Mouse (Mus musculus): Measurements from ENCODE around the gene Eif1ad. TPM values are rescaled to one million over a fixed set of nuclear protein-coding genes. Genes with fewer than 3 reads are reported as not detected.
A peak's percentile ranks its signal among the peaks of the same experiment; 100 is the strongest.
"Not testable (repeated sequence)": the region's sequence is repeated elsewhere in the genome, so short reads cannot be mapped to it uniquely, and the experiment has no call there.

The Eif1ad gene
- polyA plus RNA-seq, 1 experiment from 2014 or later = 61.7 TPM

- H3K27me3 ChIP-seq (ENCODE audit: insufficient read depth, low read length) = no peaks in the 10 kb centered on the region
- peak overlapping the region; percentile 75 for H3K4me2 ChIP-seq (replicated peaks; ENCODE audit: low read depth, low read length)
- peak overlapping the region; percentile 65 for H3K9ac ChIP-seq (replicated peaks; ENCODE audit: low read length)
- H3K36me3 ChIP-seq (ENCODE audit: insufficient read depth, low read length) = no peaks in the 10 kb centered on the region
- 0 out of 2 replicates have a peak, but pooled peaks have one; percentile 27 for ATAC-seq (ENCODE audit: low FRiP score, low TSS enrichment)
- H3K4me3 ChIP-seq (ENCODE audit: low read length) = peak overlapping the region; percentile 41
- H3K9me3 ChIP-seq (ENCODE audit: low read length) = no peaks in the 10 kb centered on the region
- WGBS = 4% methylated on average over 34 of the region's 34 CpGs
- peaks cover 5% of the 10 kb centered on the region; the same call in 1 of the 2 replicates for H3K4me1 ChIP-seq (ENCODE audit: insufficient read depth, low read length)
- H3K27ac ChIP-seq (ENCODE audit: low read length) = no peak overlapping the region
Observed at GRCm38 (mm10) chr19:5348526-5349501, 17.7 kb upstream of the Eif1ad start.

- Histone ChIP-seq H3K4me2 (replicated peaks; ENCODE audit: low read depth, low read length) (peak within 1 kb of the TSS; percentile 75), H3K9ac (replicated peaks; ENCODE audit: low read length) (peak within 1 kb of the TSS; percentile 65), H3K4me3 (ENCODE audit: low read length) (peak within 1 kb of the TSS; percentile 41)
- not testable (repeated sequence) for H3K27me3 ChIP-seq (ENCODE audit: insufficient read depth, low read length); H3K27ac ChIP-seq (ENCODE audit: low read length); ATAC-seq (ENCODE audit: low FRiP score, low TSS enrichment); H3K4me1 ChIP-seq (ENCODE audit: insufficient read depth, low read length); H3K36me3 ChIP-seq (ENCODE audit: insufficient read depth, low read length); H3K9me3 ChIP-seq (ENCODE audit: low read length)
- 59% methylated on average over 6 of the region's 6 CpGs for WGBS
Observed at GRCm38 (mm10) chr19:5349502-5349873, 17.1 kb upstream of the Eif1ad start, which contains the start of gene Cst6. Cst6 (minus strand) TSS chr19:5349574.

GRCm38 (mm10) chr19:5353609-5354008, 12.9 kb upstream of the Eif1ad start:
- Histone ChIP-seq H3K27ac (ENCODE audit: low read length) (no peak overlapping the region), H3K4me2 (replicated peaks; ENCODE audit: low read depth, low read length) (no peak overlapping the region), H3K27me3 (ENCODE audit: insufficient read depth, low read length) (no peaks in the 10 kb centered on the region), H3K4me1 (ENCODE audit: insufficient read depth, low read length) (peaks cover 5% of the 10 kb centered on the region; the same call in 1 of the 2 replicates), H3K9ac (replicated peaks; ENCODE audit: low read length) (no peak overlapping the region), H3K36me3 (ENCODE audit: insufficient read depth, low read length) (no peaks in the 10 kb centered on the region), H3K4me3 (ENCODE audit: low read length) (no peak overlapping the region), H3K9me3 (ENCODE audit: low read length) (no peaks in the 10 kb centered on the region)
- WGBS = 76% methylated on average over 2 of the region's 2 CpGs
- ATAC-seq (ENCODE audit: low FRiP score, low TSS enrichment) = no peak

GRCm38 (mm10) chr19:5356080-5356479, 10.5 kb upstream of the Eif1ad start:
- Histone ChIP-seq H3K9me3 (ENCODE audit: low read length) (no peaks in the 10 kb centered on the region), H3K9ac (replicated peaks; ENCODE audit: low read length) (no peak overlapping the region), H3K4me1 (ENCODE audit: insufficient read depth, low read length) (no peaks in the 10 kb centered on the region), H3K36me3 (ENCODE audit: insufficient read depth, low read length) (no peaks in the 10 kb centered on the region), H3K4me3 (ENCODE audit: low read length) (no peak overlapping the region), H3K27ac (ENCODE audit: low read length) (no peak overlapping the region), H3K27me3 (ENCODE audit: insufficient read depth, low read length) (no peaks in the 10 kb centered on the region), H3K4me2 (replicated peaks; ENCODE audit: low read depth, low read length) (no peak overlapping the region)
- no CpG with 5 or more reads among the region's 1 CpGs for WGBS
- ATAC-seq (ENCODE audit: low FRiP score, low TSS enrichment) = no peak

GRCm38 (mm10) chr19:5362186-5362585, 4.4 kb upstream of the Eif1ad start:
- H3K36me3 ChIP-seq (ENCODE audit: insufficient read depth, low read length) = peaks cover 21% of the 10 kb centered on the region
- no peak overlapping the region for H3K4me2 ChIP-seq (replicated peaks; ENCODE audit: low read depth, low read length)
- no peak overlapping the region for H3K27ac ChIP-seq (ENCODE audit: low read length)
- H3K4me3 ChIP-seq (ENCODE audit: low read length) = no peak overlapping the region
- H3K9ac ChIP-seq (replicated peaks; ENCODE audit: low read length) = no peak overlapping the region
- 84% methylated on average over 2 of the region's 2 CpGs for WGBS
- ATAC-seq (ENCODE audit: low FRiP score, low TSS enrichment) = no peak
- no peaks in the 10 kb centered on the region for H3K9me3 ChIP-seq (ENCODE audit: low read length)
- H3K27me3 ChIP-seq (ENCODE audit: insufficient read depth, low read length) = no peaks in the 10 kb centered on the region
- H3K4me1 ChIP-seq (ENCODE audit: insufficient read depth, low read length) = peaks cover 6% of the 10 kb centered on the region

- Histone ChIP-seq H3K4me2 (replicated peaks; ENCODE audit: low read depth, low read length) (no peak overlapping the region), H3K9me3 (ENCODE audit: low read length) (no peaks in the 10 kb centered on the region), H3K4me1 (ENCODE audit: insufficient read depth, low read length) (peaks cover 19% of the 10 kb centered on the region), H3K9ac (replicated peaks; ENCODE audit: low read length) (no peak overlapping the region), H3K27ac (ENCODE audit: low read length) (no peak overlapping the region), H3K36me3 (ENCODE audit: insufficient read depth, low read length) (peaks cover 29% of the 10 kb centered on the region), H3K4me3 (ENCODE audit: low read length) (no peak overlapping the region), H3K27me3 (ENCODE audit: insufficient read depth, low read length) (no peaks in the 10 kb centered on the region)
- 96% methylated on average over 2 of the region's 2 CpGs for WGBS
- no peak for ATAC-seq (ENCODE audit: low FRiP score, low TSS enrichment)
Observed at GRCm38 (mm10) chr19:5364124-5364523, 2.4 kb upstream of the Eif1ad start.

- Histone ChIP-seq H3K4me2 (replicated peaks; ENCODE audit: low read depth, low read length) (peak overlapping the region; percentile 98), H3K4me1 (ENCODE audit: insufficient read depth, low read length) (peaks cover 19% of the 10 kb centered on the region), H3K27me3 (ENCODE audit: insufficient read depth, low read length) (no peaks in the 10 kb centered on the region), H3K27ac (ENCODE audit: low read length) (peak overlapping the region; percentile 98), H3K4me3 (ENCODE audit: low read length) (peak overlapping the region; percentile 99), H3K9me3 (ENCODE audit: low read length) (no peaks in the 10 kb centered on the region), H3K9ac (replicated peaks; ENCODE audit: low read length) (peak overlapping the region; percentile 93), H3K36me3 (ENCODE audit: insufficient read depth, low read length) (peaks cover 45% of the 10 kb centered on the region)
- 16% methylated on average over 11 of the region's 11 CpGs for WGBS
- ATAC-seq (ENCODE audit: low FRiP score, low TSS enrichment) = no peak
Observed at GRCm38 (mm10) chr19:5365751-5366150, 790 bp upstream of the Eif1ad start.

GRCm38 (mm10) chr19:5367053-5367359, 465 bp downstream of the Eif1ad start, which contains the start of gene Banf1:
Banf1 (minus strand) TSS chr19:5367168.
- Histone ChIP-seq H3K36me3 (ENCODE audit: insufficient read depth, low read length) (peaks cover 54% of the 10 kb centered on the region), H3K27me3 (ENCODE audit: insufficient read depth, low read length) (no peaks in the 10 kb centered on the region), H3K4me2 (replicated peaks; ENCODE audit: low read depth, low read length) (peak within 1 kb of the TSS; percentile 98), H3K4me3 (ENCODE audit: low read length) (peak within 1 kb of the TSS; percentile 99), H3K4me1 (ENCODE audit: insufficient read depth, low read length) (peaks cover 19% of the 10 kb centered on the region), H3K9me3 (ENCODE audit: low read length) (no peaks in the 10 kb centered on the region), H3K27ac (ENCODE audit: low read length) (peak within 1 kb of the TSS; percentile 98), H3K9ac (replicated peaks; ENCODE audit: low read length) (peak within 1 kb of the TSS; percentile 93)
- WGBS = 0% methylated on average over 33 of the region's 33 CpGs
- ATAC-seq (ENCODE audit: low FRiP score, low TSS enrichment) = peak; percentile 8; the same call in 1 of the 2 replicates

GRCm38 (mm10) chr19:5367455-5367854, 914 bp downstream of the Eif1ad start:
- Histone ChIP-seq H3K4me1 (ENCODE audit: insufficient read depth, low read length) (peaks cover 19% of the 10 kb centered on the region), H3K9ac (replicated peaks; ENCODE audit: low read length) (peak overlapping the region; percentile 93), H3K9me3 (ENCODE audit: low read length) (no peaks in the 10 kb centered on the region), H3K27ac (ENCODE audit: low read length) (no peak overlapping the region), H3K27me3 (ENCODE audit: insufficient read depth, low read length) (no peaks in the 10 kb centered on the region), H3K4me2 (replicated peaks; ENCODE audit: low read depth, low read length) (peak overlapping the region; percentile 98), H3K36me3 (ENCODE audit: insufficient read depth, low read length) (peaks cover 58% of the 10 kb centered on the region), H3K4me3 (ENCODE audit: low read length) (peak overlapping the region; percentile 99)
- ATAC-seq (ENCODE audit: low FRiP score, low TSS enrichment) = no peak
- WGBS = 10% methylated on average over 11 of the region's 11 CpGs

GRCm38 (mm10) chr19:5370932-5371331, 4.4 kb downstream of the Eif1ad start:
- H3K4me1 ChIP-seq (ENCODE audit: insufficient read depth, low read length) = peaks cover 13% of the 10 kb centered on the region
- H3K27ac ChIP-seq (ENCODE audit: low read length) = no peak overlapping the region
- no peak for ATAC-seq (ENCODE audit: low FRiP score, low TSS enrichment)
- no peak overlapping the region for H3K4me2 ChIP-seq (replicated peaks; ENCODE audit: low read depth, low read length)
- peaks cover 45% of the 10 kb centered on the region for H3K36me3 ChIP-seq (ENCODE audit: insufficient read depth, low read length)
- WGBS = 78% methylated on average over 3 of the region's 3 CpGs
- H3K9me3 ChIP-seq (ENCODE audit: low read length) = no peaks in the 10 kb centered on the region
- H3K4me3 ChIP-seq (ENCODE audit: low read length) = no peak overlapping the region
- H3K27me3 ChIP-seq (ENCODE audit: insufficient read depth, low read length) = no peaks in the 10 kb centered on the region
- no peak overlapping the region for H3K9ac ChIP-seq (replicated peaks; ENCODE audit: low read length)

All from kidney, embryonic 16.5 days (tissue).